Mouse (Mus musculus) neural tube, embryonic 15.5 days (tissue): ENCODE results near the gene Zscan20. TPM values are rescaled to one million over a fixed set of nuclear protein-coding genes. Genes with fewer than 3 reads are reported as not detected.
"Not testable (repeated sequence)": the region's sequence is repeated elsewhere in the genome, so short reads cannot be mapped to it uniquely, and the experiment has no call there.

ENCODE experiments used
- ATAC-seq: fragments of 200-750 bp; cut with Nextera tagmentation; 2 replicates; pipeline ENCODE4 v1.8.0; 2017; ENCODE audit warnings: mild to moderate bottlenecking, moderate TSS enrichment, moderate library complexity; ENCODE audit not compliant: low FRiP score
- H3K27ac ChIP-seq: fragments of 300-500 bp; sonication (generic); replicated peaks from 2 replicates; pipeline ENCODE4 v1.5.1; 2015; ENCODE audit warnings: mild to moderate bottlenecking, inconsistent platforms
- H3K27me3 ChIP-seq: fragments of 300-500 bp; sonication (generic); replicated peaks from 2 replicates; pipeline ENCODE4 v1.6.1; 2015; ENCODE audit warnings: inconsistent platforms
- H3K36me3 ChIP-seq: fragments of 300-500 bp; sonication (generic); 2 replicates; pipeline ENCODE4 v1.6.1; 2015; ENCODE audit warnings: inconsistent platforms
- H3K4me1 ChIP-seq: fragments of 300-500 bp; sonication (generic); 2 replicates; pipeline ENCODE4 v1.6.1; 2015; ENCODE audit warnings: inconsistent platforms
- H3K4me2 ChIP-seq: fragments of 300-500 bp; sonication (generic); 2 replicates; pipeline ENCODE4 v1.6.1; 2015; ENCODE audit warnings: inconsistent platforms, mild to moderate bottlenecking, moderate library complexity
- H3K4me3 ChIP-seq: fragments of 300-500 bp; sonication (generic); replicated peaks from 2 replicates; pipeline ENCODE4 v1.5.1; 2015; ENCODE audit warnings: mild to moderate bottlenecking, inconsistent platforms
- H3K9ac ChIP-seq: fragments of 300-500 bp; sonication (generic); replicated peaks from 2 replicates; pipeline ENCODE4 v1.6.1; 2015; ENCODE audit warnings: mild to moderate bottlenecking, inconsistent platforms
- H3K9me3 ChIP-seq: fragments of 300-500 bp; sonication (generic); replicated peaks from 2 replicates; pipeline ENCODE4 v1.6.1; 2016; ENCODE audit warnings: inconsistent platforms
- WGBS: fragments of 180-500 bp; shearing (Covaris S2); methylation state at CpG from one replicate; pipeline ENCODE4 v1.1.7; 2015; ENCODE audit warnings: mixed read lengths; 5-methylcytosine and 5-hydroxymethylcytosine counted together
- polyA plus RNA-seq: library from polyadenylated mRNA; unstranded; fragments of >200 nt; fragmentation: Nextera tagmentation; extraction: Ambion mirVana; gene quantifications from 2 replicates; pipeline ENCODE4 v1.2.1, GENCODE M21; 2015

Zscan20 gene
- polyA plus RNA-seq, 1 experiment from 2014 or later = 4.3 TPM

GRCm38 (mm10) chr4:128637250-128637649 is 27.4 kb upstream of the Zscan20 start:
- Histone ChIP-seq H3K9me3 (no peaks in the 10 kb centered on the region), H3K4me3 (no peak overlapping the region), H3K4me2 (no peak overlapping the region), H3K9ac (no peak overlapping the region), H3K27me3 (no peaks in the 10 kb centered on the region), H3K4me1 (peaks cover 28% of the 10 kb centered on the region), H3K27ac (peak overlapping the region; percentile 35; the same call in 1 of the 2 replicates), H3K36me3 (no peaks in the 10 kb centered on the region)
- WGBS = 39% methylated on average over 11 of the region's 11 CpGs
- no peak for ATAC-seq

GRCm38 (mm10) chr4:128635894-128636585 is 26.1 kb upstream of the Zscan20 start:
- no peak overlapping the region for H3K9ac ChIP-seq
- H3K27ac ChIP-seq = no peak overlapping the region
- H3K4me3 ChIP-seq = no peak overlapping the region
- ATAC-seq = no peak
- H3K9me3 ChIP-seq = no peaks in the 10 kb centered on the region
- H3K4me2 ChIP-seq = no peak overlapping the region
- 54% methylated on average over 10 of the region's 10 CpGs for WGBS
- no peaks in the 10 kb centered on the region for H3K36me3 ChIP-seq
- no peaks in the 10 kb centered on the region for H3K27me3 ChIP-seq
- H3K4me1 ChIP-seq = peaks cover 28% of the 10 kb centered on the region

GRCm38 (mm10) chr4:128635451-128635850 is 25.6 kb upstream of the Zscan20 start:
- 70% methylated on average over 7 of the region's 7 CpGs for WGBS
- Histone ChIP-seq H3K36me3 (no peaks in the 10 kb centered on the region), H3K4me3 (no peak overlapping the region), H3K9me3 (no peaks in the 10 kb centered on the region), H3K27ac (no peak overlapping the region), H3K4me2 (no peak overlapping the region), H3K9ac (no peak overlapping the region), H3K4me1 (peaks cover 28% of the 10 kb centered on the region), H3K27me3 (no peaks in the 10 kb centered on the region)
- no peak for ATAC-seq

GRCm38 (mm10) chr4:128621109-128621508 is 11.2 kb upstream of the Zscan20 start:
- ATAC-seq = no peak
- WGBS = 90% methylated on average over 8 of the region's 8 CpGs

GRCm38 (mm10) chr4:128620572-128620971 is 10.7 kb upstream of the Zscan20 start:
- Histone ChIP-seq H3K4me3 (no peak overlapping the region), H3K9ac (no peak overlapping the region), H3K27me3 (no peaks in the 10 kb centered on the region), H3K4me2 (no peak overlapping the region), H3K9me3 (0 out of 2 replicates have a peak, but pooled peaks cover 7% of the 10 kb centered on the region), H3K27ac (no peak overlapping the region), H3K36me3 (no peaks in the 10 kb centered on the region), H3K4me1 (peaks cover 5% of the 10 kb centered on the region; the same call in 1 of the 2 replicates)
- 89% methylated on average over 6 of the region's 6 CpGs for WGBS
- ATAC-seq = no peak

More at GRCm38 (mm10) chr4:128621109-128621508, 11.2 kb upstream of the Zscan20 start:
- H3K9ac ChIP-seq = no peak overlapping the region
- 0 out of 2 replicates have a peak, but pooled peaks cover 7% of the 10 kb centered on the region for H3K9me3 ChIP-seq
- H3K4me1 ChIP-seq = peaks cover 5% of the 10 kb centered on the region; the same call in 1 of the 2 replicates
- no peak overlapping the region for H3K4me3 ChIP-seq
- no peak overlapping the region for H3K4me2 ChIP-seq
- H3K36me3 ChIP-seq = no peaks in the 10 kb centered on the region
- H3K27ac ChIP-seq = no peak overlapping the region
- no peaks in the 10 kb centered on the region for H3K27me3 ChIP-seq

- no peak for ATAC-seq
- Histone ChIP-seq H3K4me1 (peaks cover 5% of the 10 kb centered on the region; the same call in 1 of the 2 replicates), H3K36me3 (no peaks in the 10 kb centered on the region), H3K4me3 (no peak overlapping the region), H3K9me3 (no peaks in the 10 kb centered on the region), H3K4me2 (no peak overlapping the region), H3K27me3 (no peaks in the 10 kb centered on the region), H3K27ac (no peak overlapping the region), H3K9ac (no peak overlapping the region)
- 44% methylated on average over 2 of the region's 2 CpGs for WGBS
These were observed 9.1 kb upstream of the Zscan20 start for GRCm38 (mm10) chr4:128618963-128619362.

- H3K4me3 ChIP-seq = no peak within 1 kb of the TSS
- no peaks in the 10 kb centered on the region for H3K9me3 ChIP-seq
- ATAC-seq = no peak
- H3K27ac ChIP-seq = no peak within 1 kb of the TSS
- H3K27me3 ChIP-seq = no peaks in the 10 kb centered on the region
- H3K4me1 ChIP-seq = peaks cover 5% of the 10 kb centered on the region; the same call in 1 of the 2 replicates
- H3K36me3 ChIP-seq = no peaks in the 10 kb centered on the region
- WGBS = 69% methylated on average over 15 of the region's 15 CpGs
- no peak within 1 kb of the TSS for H3K4me2 ChIP-seq
- no peak within 1 kb of the TSS for H3K9ac ChIP-seq
These were observed 8.5 kb upstream of the Zscan20 start, which contains the start of gene Tlr12 for GRCm38 (mm10) chr4:128618246-128618911. TSS of gene Tlr12 (minus strand) at chr4:128618619.

- Histone ChIP-seq H3K27ac (no peak overlapping the region), H3K4me2 (no peak overlapping the region), H3K36me3 (no peaks in the 10 kb centered on the region), H3K4me1 (peaks cover 5% of the 10 kb centered on the region; the same call in 1 of the 2 replicates), H3K9me3 (no peaks in the 10 kb centered on the region), H3K9ac (no peak overlapping the region), H3K27me3 (no peaks in the 10 kb centered on the region), H3K4me3 (no peak overlapping the region)
- 81% methylated on average over 17 of the region's 17 CpGs for WGBS
- no peak for ATAC-seq
These were observed 7.6 kb upstream of the Zscan20 start for GRCm38 (mm10) chr4:128617363-128618120.

GRCm38 (mm10) chr4:128615761-128616160 is 5.9 kb upstream of the Zscan20 start:
- H3K36me3 ChIP-seq = no peaks in the 10 kb centered on the region
- no peaks in the 10 kb centered on the region for H3K9me3 ChIP-seq
- H3K4me3 ChIP-seq = no peak overlapping the region
- H3K9ac ChIP-seq = no peak overlapping the region
- no peak overlapping the region for H3K4me2 ChIP-seq
- H3K4me1 ChIP-seq = peaks cover 6% of the 10 kb centered on the region
- ATAC-seq = no peak
- H3K27ac ChIP-seq = no peak overlapping the region
- H3K27me3 ChIP-seq = no peaks in the 10 kb centered on the region
- WGBS = 90% methylated on average over 14 of the region's 14 CpGs

- 15% methylated on average over 8 of the region's 8 CpGs for WGBS
- H3K4me2 ChIP-seq = no peak overlapping the region
- H3K4me1 ChIP-seq = peaks cover 22% of the 10 kb centered on the region
- ATAC-seq = no peak
- peak overlapping the region; percentile 4; the same call in 1 of the 2 replicates for H3K27ac ChIP-seq
- no peak overlapping the region for H3K4me3 ChIP-seq
- H3K27me3 ChIP-seq = no peaks in the 10 kb centered on the region
- H3K9ac ChIP-seq = no peak overlapping the region
- H3K36me3 ChIP-seq = no peaks in the 10 kb centered on the region
- no peaks in the 10 kb centered on the region for H3K9me3 ChIP-seq
These were observed 3.4 kb upstream of the Zscan20 start for GRCm38 (mm10) chr4:128613326-128613725.

GRCm38 (mm10) chr4:128611726-128612125 is 1.8 kb upstream of the Zscan20 start:
- H3K9ac ChIP-seq, ATAC-seq, H3K27me3 ChIP-seq, H3K27ac ChIP-seq, H3K9me3 ChIP-seq, H3K36me3 ChIP-seq, H3K4me2 ChIP-seq, H3K4me3 ChIP-seq: not testable (repeated sequence)
- H3K4me1 ChIP-seq = peaks cover 23% of the 10 kb centered on the region
- 77% methylated on average over 3 of the region's 3 CpGs for WGBS
